Mouse (Mus musculus): ENCODE measurements around the gene Agrp. TPM values are rescaled to one million over a fixed set of nuclear protein-coding genes. Genes with fewer than 3 reads are reported as not detected.

Gene Agrp
- total and polyA plus RNA-seq, 2 experiments from 2014 or later: 7.6 TPM; not detected in 1

GRCm38 (mm10) chr8:105637601-105638041 lies 428 bp upstream of the Agrp start:
- ATAC-seq (ENCODE audit: low FRiP score): no peak
- no peak for TF ChIP-seq CTCF (IDR thresholded peaks at IDR 0.05)

GRCm38 (mm10) chr8:105636018-105636962 lies 903 bp downstream of the Agrp start, which contains the start of gene Ctcf:
Gene Ctcf (plus strand): TSS chr8:105636568.
- H3K27me3 ChIP-seq (ENCODE audit: insufficient read depth, low read length): no peaks in the 10 kb centered on the region
- peak within 1 kb of the TSS; percentile 98 for H3K9ac ChIP-seq (replicated peaks; ENCODE audit: low read length, poor library complexity, severe bottlenecking)
- peak within 1 kb of the TSS; percentile 99 for H3K27ac ChIP-seq (ENCODE audit: low read depth, low read length)
- TF ChIP-seq CTCF (IDR thresholded peaks at IDR 0.05): peak; percentile 39
- peak within 1 kb of the TSS; percentile 84 for H3K4me2 ChIP-seq (ENCODE audit: low read depth, low read length, poor library complexity, severe bottlenecking)
- no peaks in the 10 kb centered on the region for H3K9me3 ChIP-seq (ENCODE audit: low read length)
- H3K36me3 ChIP-seq (ENCODE audit: insufficient read depth, low read length): no peaks in the 10 kb centered on the region
- WGBS: 3% methylated on average over 33 of the region's 126 CpGs
- peak; percentile 94 for ATAC-seq (ENCODE audit: low FRiP score)
- H3K4me3 ChIP-seq (ENCODE audit: low read depth, low read length): peak within 1 kb of the TSS; percentile 84
- peaks cover 5% of the 10 kb centered on the region; the same call in 1 of the 2 replicates for H3K4me1 ChIP-seq (ENCODE audit: insufficient read depth, low read length)
- peak; percentile 94 for DNase-seq (ENCODE audit: low spot score)

More at GRCm38 (mm10) chr8:105637601-105638041, 428 bp upstream of the Agrp start:
- H3K27me3 ChIP-seq (ENCODE audit: insufficient read depth, low read length): no peaks in the 10 kb centered on the region
- H3K4me2 ChIP-seq (ENCODE audit: low read depth, low read length, poor library complexity, severe bottlenecking): peak overlapping the region; percentile 84
- no peaks in the 10 kb centered on the region for H3K36me3 ChIP-seq (ENCODE audit: insufficient read depth, low read length)
- peak overlapping the region; percentile 99 for H3K27ac ChIP-seq (ENCODE audit: low read depth, low read length)
- H3K4me1 ChIP-seq (ENCODE audit: insufficient read depth, low read length): peaks cover 5% of the 10 kb centered on the region; the same call in 1 of the 2 replicates
- 0% methylated on average over 11 of the region's 11 CpGs for WGBS
- peak overlapping the region; percentile 98 for H3K9ac ChIP-seq (replicated peaks; ENCODE audit: low read length, poor library complexity, severe bottlenecking)
- no peak for DNase-seq (ENCODE audit: low spot score)
- peak overlapping the region; percentile 84 for H3K4me3 ChIP-seq (ENCODE audit: low read depth, low read length)
- no peaks in the 10 kb centered on the region for H3K9me3 ChIP-seq (ENCODE audit: low read length)

GRCm38 (mm10) chr8:105635481-105635880 lies 1.7 kb downstream of the Agrp start:
- Histone ChIP-seq H3K9me3 (ENCODE audit: low read length) (no peaks in the 10 kb centered on the region), H3K9ac (replicated peaks; ENCODE audit: low read length, poor library complexity, severe bottlenecking) (peak overlapping the region; percentile 71; the same call in 1 of the 2 replicates), H3K4me1 (ENCODE audit: insufficient read depth, low read length) (peaks cover 5% of the 10 kb centered on the region; the same call in 1 of the 2 replicates), H3K4me2 (ENCODE audit: low read depth, low read length, poor library complexity, severe bottlenecking) (peak overlapping the region; percentile 72), H3K4me3 (ENCODE audit: low read depth, low read length) (peak overlapping the region; percentile 84), H3K27me3 (ENCODE audit: insufficient read depth, low read length) (no peaks in the 10 kb centered on the region), H3K27ac (ENCODE audit: low read depth, low read length) (peak overlapping the region; percentile 67), H3K36me3 (ENCODE audit: insufficient read depth, low read length) (no peaks in the 10 kb centered on the region)
- DNase-seq (ENCODE audit: low spot score) (no peak), ATAC-seq (ENCODE audit: low FRiP score) (no peak)
- WGBS: 2% methylated on average over 11 of the region's 11 CpGs
- TF ChIP-seq CTCF (IDR thresholded peaks at IDR 0.05): no peak

- DNase-seq (ENCODE audit: low spot score) (no peak), ATAC-seq (ENCODE audit: low FRiP score) (no peak)
- H3K4me3 ChIP-seq (ENCODE audit: low read depth, low read length): peak overlapping the region; percentile 84; the same call in 1 of the 2 replicates
- H3K36me3 ChIP-seq (ENCODE audit: insufficient read depth, low read length): no peaks in the 10 kb centered on the region
- H3K4me2 ChIP-seq (ENCODE audit: low read depth, low read length, poor library complexity, severe bottlenecking): peak overlapping the region; percentile 72; the same call in 1 of the 2 replicates
- no peak for TF ChIP-seq CTCF (IDR thresholded peaks at IDR 0.05)
- no peaks in the 10 kb centered on the region for H3K9me3 ChIP-seq (ENCODE audit: low read length)
- no peak overlapping the region for H3K9ac ChIP-seq (replicated peaks; ENCODE audit: low read length, poor library complexity, severe bottlenecking)
- WGBS: 81% methylated on average over 2 of the region's 2 CpGs
- H3K27me3 ChIP-seq (ENCODE audit: insufficient read depth, low read length): no peaks in the 10 kb centered on the region
- H3K4me1 ChIP-seq (ENCODE audit: insufficient read depth, low read length): peaks cover 5% of the 10 kb centered on the region; the same call in 1 of the 2 replicates
- H3K27ac ChIP-seq (ENCODE audit: low read depth, low read length): no peak overlapping the region
Observed at GRCm38 (mm10) chr8:105634771-105635458, 2.3 kb downstream of the Agrp start.

GRCm38 (mm10) chr8:105629337-105629736 lies 7.9 kb downstream of the Agrp start:
- H3K27me3 ChIP-seq (ENCODE audit: insufficient read depth, low read length): no peaks in the 10 kb centered on the region
- WGBS: 93% methylated on average over 4 of the region's 4 CpGs
- no peak for DNase-seq (ENCODE audit: low spot score)
- H3K27ac ChIP-seq (ENCODE audit: low read depth, low read length): no peak overlapping the region
- H3K9ac ChIP-seq (replicated peaks; ENCODE audit: low read length, poor library complexity, severe bottlenecking): no peak overlapping the region
- H3K36me3 ChIP-seq (ENCODE audit: insufficient read depth, low read length): no peaks in the 10 kb centered on the region
- no peaks in the 10 kb centered on the region for H3K4me1 ChIP-seq (ENCODE audit: insufficient read depth, low read length)
- no peak overlapping the region for H3K4me3 ChIP-seq (ENCODE audit: low read depth, low read length)
- no peak overlapping the region for H3K4me2 ChIP-seq (ENCODE audit: low read depth, low read length, poor library complexity, severe bottlenecking)
- no peaks in the 10 kb centered on the region for H3K9me3 ChIP-seq (ENCODE audit: low read length)
- ATAC-seq (ENCODE audit: low FRiP score): no peak
- TF ChIP-seq CTCF (IDR thresholded peaks at IDR 0.05): no peak
